Mouse (Mus musculus) gonadal fat pad, adult 2 months (tissue): Measurements from ENCODE around the gene Plcb1. TPM values are rescaled to one million over a fixed set of nuclear protein-coding genes. Genes with fewer than 3 reads are reported as not detected.
A peak's percentile ranks its signal among the peaks of the same experiment; 100 is the strongest.

Source experiments
- DNase-seq: peaks from one replicate; pipeline ENCODE4 v3.0.0-alpha.2; 2012; ENCODE audit warnings: low read depth
- polyA plus RNA-seq: library from polyadenylated mRNA; depleted of rRNA; stranded (reverse); fragments of >200 nt; gene quantifications from 2 replicates; pipeline ENCODE4 v1.2.3, GENCODE M21; 2012

Gene Plcb1
- polyA plus RNA-seq, 1 experiment: 3.6 TPM

GRCm38 (mm10) chr2:135409418-135410097 is 623.7 kb downstream of the Plcb1 start:
- DNase-seq: no peak

- DNase-seq: no peak
Measured at GRCm38 (mm10) chr2:135411675-135412074, 625.8 kb downstream of the Plcb1 start.

GRCm38 (mm10) chr2:135415137-135415536 is 629.3 kb downstream of the Plcb1 start:
- DNase-seq: no peak

- DNase-seq: no peak
Measured at GRCm38 (mm10) chr2:135419301-135419700, 633.4 kb downstream of the Plcb1 start.

GRCm38 (mm10) chr2:135434947-135435515 is 649.2 kb downstream of the Plcb1 start:
- DNase-seq: no peak

GRCm38 (mm10) chr2:135439034-135439433 is 653.2 kb downstream of the Plcb1 start:
- no peak for DNase-seq

- peak; percentile 63 for DNase-seq
Measured at GRCm38 (mm10) chr2:135439546-135440517, 654.0 kb downstream of the Plcb1 start.

GRCm38 (mm10) chr2:135453581-135453980 is 667.7 kb downstream of the Plcb1 start:
- DNase-seq: no peak

- DNase-seq: no peak
Measured at GRCm38 (mm10) chr2:135454015-135454414, 668.1 kb downstream of the Plcb1 start.

GRCm38 (mm10) chr2:135454455-135454854 is 668.6 kb downstream of the Plcb1 start:
- no peak for DNase-seq

GRCm38 (mm10) chr2:135467895-135468294 is 682.0 kb downstream of the Plcb1 start:
- no peak for DNase-seq

- no peak for DNase-seq
Measured at GRCm38 (mm10) chr2:135474107-135474506, 688.2 kb downstream of the Plcb1 start.

- no peak for DNase-seq
Measured at GRCm38 (mm10) chr2:135485248-135485647, 699.4 kb downstream of the Plcb1 start.

GRCm38 (mm10) chr2:135488277-135488676 is 702.4 kb downstream of the Plcb1 start:
- DNase-seq: no peak

GRCm38 (mm10) chr2:135489127-135489526 is 703.3 kb downstream of the Plcb1 start:
- no peak for DNase-seq

- no peak for DNase-seq
Measured at GRCm38 (mm10) chr2:135492777-135493176, 706.9 kb downstream of the Plcb1 start.

- DNase-seq: no peak
Measured at GRCm38 (mm10) chr2:135496553-135496952, 710.7 kb downstream of the Plcb1 start.

GRCm38 (mm10) chr2:135497251-135497650 is 711.4 kb downstream of the Plcb1 start:
- no peak for DNase-seq

- DNase-seq: no peak
Measured at GRCm38 (mm10) chr2:135500872-135501271, 715.0 kb downstream of the Plcb1 start.

- no peak for DNase-seq
Measured at GRCm38 (mm10) chr2:135503328-135503997, 717.6 kb downstream of the Plcb1 start.

GRCm38 (mm10) chr2:135503998-135504354 is 718.1 kb downstream of the Plcb1 start:
- DNase-seq: no peak

- DNase-seq: no peak
Measured at GRCm38 (mm10) chr2:135507111-135507510, 721.2 kb downstream of the Plcb1 start.
